Mouse (Mus musculus) CD8-positive naive resting alpha-beta T cell, adult 2 months (primary cell): ENCODE measurements at regions not wholly inside any gene's neighbourhood (a gene's known extent, or its start where the extent isn't known, plus 50 kb on each side); places are given as distances from the start of the nearest gene placed in this dataset.

Experiments used
- DNase-seq, 2 experiments: peaks; one replicate each; pipeline ENCODE4 v3.0.0; 2022; ENCODE audit warnings: low read depth in 2 of 2, low spot score in 2 of 2

DNA sequence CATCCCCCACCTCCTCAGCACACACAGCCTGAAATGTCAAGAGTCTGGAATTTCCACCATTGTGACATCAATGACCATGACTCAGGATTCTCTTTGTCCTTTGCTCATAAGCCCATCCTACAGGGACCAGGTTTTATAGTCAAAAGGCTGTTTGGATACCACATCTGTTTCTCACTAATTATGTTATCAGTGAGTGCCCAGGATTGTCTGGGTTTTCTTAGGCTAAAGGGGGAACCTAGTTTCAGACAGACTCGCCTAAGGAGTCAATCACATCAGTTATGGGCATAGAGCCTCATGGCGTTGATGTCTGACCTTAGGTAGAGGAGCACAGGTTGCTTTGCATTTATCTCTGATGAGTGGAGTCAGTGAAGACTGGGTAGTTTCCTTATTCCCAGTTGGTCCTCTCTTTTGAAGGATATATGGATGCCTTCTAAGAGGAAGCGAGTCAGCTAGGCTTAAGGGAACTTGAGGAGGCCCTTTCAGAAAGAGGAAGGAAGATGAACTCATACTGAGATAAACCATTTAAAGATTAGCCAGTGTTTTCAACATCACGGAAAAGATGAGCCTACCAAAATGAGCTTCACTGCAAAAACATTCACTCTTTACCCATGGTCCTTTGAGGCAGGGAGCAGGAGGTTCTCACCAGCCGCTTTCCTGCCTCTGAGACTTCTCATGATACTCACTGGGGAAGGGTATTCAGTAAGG, 143.8 kb upstream of the Tmem164 start:
- DNase-seq = no peak

DNA sequence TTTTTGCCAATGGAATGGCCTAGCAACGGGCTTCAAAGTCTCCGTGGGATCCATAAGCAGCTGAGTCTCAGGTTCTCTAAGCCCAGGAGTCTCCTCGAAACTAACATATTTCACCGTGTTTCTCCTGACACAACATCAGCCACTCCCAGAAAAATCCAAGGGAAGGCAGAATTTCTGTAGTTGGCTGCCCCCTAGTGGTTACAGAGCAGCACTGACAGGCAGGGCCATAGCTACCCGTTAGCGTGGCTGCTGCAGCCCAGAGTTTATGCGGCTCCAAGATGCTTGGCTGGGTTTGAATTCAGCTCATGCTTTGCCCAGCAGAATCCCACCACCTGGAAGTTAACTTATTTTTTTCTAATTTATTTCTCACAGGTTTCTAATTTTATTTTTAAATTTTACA, 140.9 kb upstream of the Tmem164 start:
- peak; percentile 6 to 31 for DNase-seq

DNA sequence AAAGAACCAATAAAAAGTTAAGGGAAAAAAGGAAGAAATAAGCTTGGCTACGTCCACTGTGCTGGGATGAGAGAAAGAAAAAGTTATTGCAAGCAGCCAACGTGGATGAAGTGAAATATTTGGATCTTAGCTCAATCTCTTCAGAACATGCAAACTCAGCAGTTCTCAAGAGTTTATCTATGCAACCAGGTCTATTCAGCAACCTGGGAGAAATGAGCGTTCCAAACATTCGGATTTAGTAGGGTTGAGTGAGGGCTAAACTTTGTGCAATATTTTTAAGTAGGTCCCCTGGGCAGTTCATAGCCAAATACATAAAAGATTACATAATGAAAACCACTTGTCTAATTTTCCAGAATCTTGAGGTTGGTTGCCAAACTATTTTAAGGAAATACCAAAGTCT, 129.0 kb upstream of the Tmem164 start:
- no peak for DNase-seq

DNA sequence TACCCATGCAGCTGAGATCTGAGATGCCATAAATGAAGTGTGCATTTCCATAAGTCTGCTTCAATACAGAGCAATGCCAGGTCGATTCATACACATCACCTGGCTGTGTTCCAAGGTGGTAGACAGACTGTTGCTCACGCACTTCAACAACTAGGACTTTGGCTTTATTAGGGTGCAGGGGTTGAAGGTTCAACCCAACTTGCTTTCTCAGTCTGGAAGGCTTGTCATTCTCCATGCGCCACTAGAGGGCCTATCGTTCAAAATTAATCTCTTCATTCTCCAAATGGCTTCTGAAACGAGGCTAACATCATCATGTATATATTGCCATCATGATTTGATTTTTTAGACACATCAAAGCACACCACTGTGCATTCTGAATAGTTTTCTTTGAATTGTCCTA, 127.0 kb upstream of the Tmem164 start:
- DNase-seq = peak in 1 of 2 experiments; percentile 14

DNA sequence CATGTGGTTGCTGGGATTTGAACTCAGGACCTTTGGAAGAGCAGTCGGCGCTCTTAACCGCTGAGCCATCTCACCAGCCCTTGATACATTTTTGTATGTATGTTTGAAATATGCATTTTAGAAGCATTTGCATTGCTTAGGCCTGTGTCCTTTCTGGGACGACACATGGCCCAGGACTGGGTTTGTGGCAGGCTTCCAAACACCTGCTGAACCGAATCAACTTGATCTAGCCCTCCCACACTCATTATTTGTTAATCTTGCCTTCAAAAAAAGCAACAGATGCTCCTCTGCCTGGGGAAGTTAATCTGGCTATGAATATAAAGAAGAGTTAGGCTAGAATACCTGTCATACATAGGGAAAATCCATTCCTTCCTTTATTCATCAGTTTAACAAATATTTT, 123.7 kb upstream of the Tmem164 start:
- DNase-seq = no peak

DNA sequence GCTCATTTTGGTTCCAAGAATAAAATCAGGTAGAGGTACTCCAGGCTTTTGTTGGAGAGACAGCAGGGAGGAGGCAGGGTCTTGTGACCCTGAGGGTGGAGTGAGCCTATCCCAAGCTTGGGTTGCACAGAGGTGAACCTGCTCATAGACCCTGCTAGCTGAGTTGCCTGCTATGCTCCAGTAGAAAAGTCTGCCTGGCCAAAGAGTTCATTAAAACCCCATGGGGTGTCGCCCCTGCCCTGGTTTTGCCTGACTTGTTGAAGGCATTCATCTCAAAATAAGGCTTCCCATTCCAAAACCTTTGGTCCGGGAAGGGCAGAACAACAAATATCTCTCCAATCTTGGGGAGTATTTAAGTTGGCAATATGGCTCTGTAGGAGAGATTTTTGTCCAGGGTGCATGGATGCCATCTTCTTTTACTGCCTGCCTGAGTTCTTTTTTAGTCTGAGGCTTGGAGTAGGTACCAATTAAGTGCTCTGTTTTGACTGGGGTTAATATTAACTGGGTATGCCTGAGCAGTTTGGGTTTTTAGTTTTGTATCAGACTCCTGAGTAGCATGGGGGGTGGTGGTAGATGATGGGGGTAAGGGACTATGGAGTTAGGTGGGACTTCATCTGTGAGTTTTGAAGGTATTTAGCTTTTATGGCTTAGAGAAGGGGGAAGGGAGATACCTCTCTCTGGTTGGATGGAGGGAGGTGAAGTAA, 120.8 kb upstream of the Tmem164 start:
- DNase-seq = no peak

DNA sequence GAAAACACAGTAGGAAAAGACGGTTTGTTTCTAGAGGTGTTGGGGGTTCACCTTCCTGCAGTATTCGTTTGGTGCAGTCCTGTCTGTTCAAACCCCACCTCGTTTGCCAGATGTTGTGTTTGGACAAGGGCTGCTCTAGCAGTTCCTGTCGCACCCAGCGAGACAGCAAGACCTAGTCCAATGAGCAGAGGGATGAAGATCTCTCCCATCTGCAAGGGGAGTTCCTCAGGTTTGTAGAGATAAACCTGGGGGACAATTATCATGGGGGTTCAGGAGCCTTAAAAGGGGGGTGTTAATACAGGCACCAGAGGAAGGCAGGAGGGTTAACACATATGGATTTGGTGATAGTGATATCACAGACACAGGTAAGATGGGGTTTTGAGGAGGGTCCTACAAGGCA, 119.4 kb upstream of the Tmem164 start:
- no peak for DNase-seq

DNA sequence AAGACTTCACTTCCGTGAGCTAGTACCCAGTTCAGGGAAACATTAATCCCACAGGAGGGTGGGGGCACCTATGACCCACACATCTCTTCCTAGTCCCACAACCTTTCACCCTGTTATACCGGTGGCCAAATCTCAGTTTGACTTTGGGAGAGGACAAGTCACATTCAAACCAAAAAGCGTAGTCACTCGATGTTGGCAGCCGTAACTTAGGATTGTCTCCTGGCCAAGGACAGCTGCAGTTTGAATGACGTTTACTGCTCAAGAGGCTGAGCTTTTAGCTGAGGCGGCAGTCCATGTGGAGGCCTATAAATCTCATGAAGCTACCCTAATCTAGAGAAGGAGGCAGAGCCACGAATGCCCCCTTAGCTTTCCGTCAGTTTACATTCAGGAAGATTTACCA, 117.0 kb upstream of the Tmem164 start:
- no peak for DNase-seq

DNA sequence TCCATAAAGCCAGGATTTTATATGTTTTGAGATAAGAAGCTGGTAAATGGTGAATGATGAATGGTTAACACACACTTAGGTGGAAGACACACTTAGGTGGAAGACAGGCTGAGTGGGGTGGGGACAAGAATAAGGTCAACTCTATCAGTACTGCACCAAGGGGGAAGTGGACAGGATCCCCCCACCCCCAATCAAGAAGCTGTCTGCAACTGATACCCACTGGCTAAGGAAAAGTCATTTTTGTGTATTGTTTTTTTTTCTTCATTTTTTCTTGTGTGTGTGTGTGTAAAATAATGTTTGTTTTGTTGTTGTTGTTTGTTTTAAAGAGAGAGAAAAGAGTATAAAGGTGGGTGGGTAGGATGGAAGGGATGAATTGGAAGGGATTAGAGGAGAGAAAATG, 109.4 kb upstream of the Tmem164 start:
- no peak for DNase-seq

DNA sequence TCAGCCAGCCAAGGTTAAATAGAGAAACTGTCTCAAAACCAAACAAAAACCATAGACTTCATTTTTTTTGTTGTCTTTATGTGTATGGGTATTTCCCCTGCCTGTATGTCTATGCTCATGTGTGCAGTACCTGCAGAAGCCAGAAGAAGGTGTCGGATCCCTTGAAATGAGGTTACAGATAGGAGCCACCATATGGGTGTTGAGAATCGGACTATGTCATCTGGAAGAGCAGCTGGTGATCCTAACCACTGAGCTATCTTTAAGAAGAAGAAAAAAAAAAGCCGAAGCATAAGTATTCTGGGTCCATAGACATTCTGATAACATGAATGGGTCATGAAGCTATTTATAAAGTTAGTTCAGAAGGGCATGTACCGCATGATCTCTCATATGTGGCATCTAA, 107.2 kb upstream of the Tmem164 start:
- no peak for DNase-seq

DNA sequence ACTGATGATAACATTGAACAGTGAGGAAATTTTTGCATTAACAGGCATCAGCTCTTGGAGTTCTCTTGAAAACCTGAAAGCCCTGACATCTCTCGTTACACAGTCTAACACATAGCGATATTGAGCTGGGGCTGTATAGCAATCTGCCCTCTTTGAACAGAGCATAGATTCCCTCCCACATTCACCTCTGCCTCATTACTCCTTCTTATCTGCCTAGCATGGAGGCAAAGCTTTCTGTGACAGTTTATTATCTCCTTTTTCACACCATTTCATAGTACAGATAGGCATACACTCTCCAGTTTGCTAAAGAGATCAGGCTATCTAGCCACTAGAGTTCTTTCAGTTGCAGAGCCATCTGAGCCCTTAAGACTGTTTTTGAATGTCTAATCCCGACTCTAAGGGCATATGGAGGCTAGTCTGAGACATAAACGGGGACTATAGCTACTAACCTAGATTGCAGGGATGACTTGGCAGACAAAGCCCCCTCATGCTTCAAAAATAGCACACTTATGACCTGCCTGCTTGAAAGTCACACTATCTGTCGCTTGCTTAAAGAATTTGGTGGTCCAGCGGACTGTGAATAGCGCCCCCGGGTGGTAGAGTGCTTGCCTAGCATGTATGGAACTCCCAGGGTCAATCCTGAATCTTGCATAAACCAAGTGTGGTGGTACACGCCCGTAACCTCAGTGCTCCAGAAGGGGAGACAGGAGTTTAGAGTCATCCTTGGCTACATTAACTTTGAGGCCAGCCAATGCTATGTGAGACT, 106.1 kb upstream of the Tmem164 start:
- no peak for DNase-seq

DNA sequence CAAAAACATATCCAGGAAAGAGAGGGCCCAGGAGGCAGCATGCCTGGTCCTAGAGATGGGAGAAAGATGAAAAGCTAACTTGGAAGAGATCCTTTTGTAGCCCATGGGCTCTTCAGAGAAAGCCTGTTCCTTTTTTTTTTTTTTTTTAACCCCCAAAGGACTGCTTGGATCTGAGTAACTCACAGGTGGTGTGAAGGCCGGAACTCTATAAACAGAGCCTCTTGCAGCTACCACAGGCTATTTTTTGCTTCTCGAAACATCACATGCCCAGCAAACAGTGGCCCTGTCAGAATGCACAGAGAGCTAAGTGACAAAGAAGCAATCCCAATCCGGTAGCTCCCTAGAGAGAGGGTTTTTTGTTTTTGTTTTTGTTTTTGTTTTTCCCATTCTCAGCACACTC, 105.1 kb upstream of the Tmem164 start:
- no peak for DNase-seq

DNA sequence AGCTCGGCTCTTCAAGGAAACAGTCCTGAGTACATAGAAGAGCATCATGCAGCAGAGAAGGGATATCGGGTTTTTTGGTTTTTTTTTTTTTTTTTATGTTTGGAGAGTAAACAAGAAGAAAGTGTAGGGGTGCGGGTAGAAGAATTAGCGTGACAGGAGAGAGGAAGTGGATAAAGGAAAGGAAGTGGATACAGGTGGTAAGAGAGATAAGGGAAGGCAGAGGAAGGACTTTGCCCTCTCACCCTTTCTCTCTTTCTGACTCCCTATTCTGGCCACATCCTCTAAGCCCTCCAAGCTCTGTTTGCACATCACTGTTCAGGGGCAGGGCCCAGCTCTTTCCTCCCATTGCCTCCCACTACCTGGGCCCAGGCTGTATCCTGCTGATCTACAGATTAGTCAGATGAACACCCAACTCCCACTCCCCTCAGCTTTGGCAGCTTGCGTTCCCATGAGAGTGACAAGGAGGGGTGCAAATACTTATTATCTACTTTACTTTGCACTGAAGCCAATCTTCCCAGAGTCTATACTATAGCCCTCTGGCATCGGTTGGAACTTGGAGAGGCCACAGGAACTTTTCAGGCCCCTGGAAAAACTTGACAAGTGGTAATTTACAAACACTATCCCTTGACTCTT, 103.6 kb upstream of the Tmem164 start:
- DNase-seq = no peak

DNA sequence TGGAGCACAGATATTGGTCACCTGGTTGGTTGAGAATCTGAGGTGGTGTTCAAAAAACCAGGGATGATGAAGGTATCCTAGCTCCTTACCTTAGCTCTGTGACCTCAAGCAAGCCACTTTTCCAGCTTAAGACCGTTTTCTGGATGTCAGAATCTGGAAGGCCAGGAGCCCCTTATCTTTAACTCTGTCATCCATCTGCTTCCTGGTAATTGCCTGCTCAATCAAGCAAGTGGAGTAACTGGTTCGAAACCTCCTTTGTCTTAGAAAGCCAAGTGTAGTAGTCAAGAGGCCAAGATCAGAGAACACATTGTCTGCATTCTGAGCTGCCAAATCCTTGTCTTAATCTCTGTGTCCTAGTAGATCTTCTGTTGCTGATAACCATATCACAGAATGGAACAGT, 95.9 kb upstream of the Tmem164 start:
- DNase-seq = no peak

DNA sequence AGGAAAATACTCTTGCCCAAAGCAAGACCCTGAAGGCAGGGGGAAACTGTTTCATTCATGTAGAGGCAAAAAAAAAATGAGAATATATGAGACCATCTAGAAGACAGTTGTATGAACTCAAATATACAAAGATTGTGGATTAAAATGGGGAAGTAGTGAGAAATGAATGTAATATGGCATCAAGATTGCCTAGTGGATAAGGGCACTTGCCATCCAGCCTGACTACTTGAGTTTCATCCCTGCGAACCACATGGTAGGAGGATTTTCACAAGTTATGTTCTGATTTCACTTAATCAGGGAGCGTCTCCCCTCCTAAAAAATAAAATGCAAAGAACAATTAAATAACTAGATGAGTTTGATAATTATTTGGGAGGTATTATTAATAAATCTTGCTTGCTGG, 81.8 kb upstream of the Tmem164 start:
- DNase-seq = no peak

DNA sequence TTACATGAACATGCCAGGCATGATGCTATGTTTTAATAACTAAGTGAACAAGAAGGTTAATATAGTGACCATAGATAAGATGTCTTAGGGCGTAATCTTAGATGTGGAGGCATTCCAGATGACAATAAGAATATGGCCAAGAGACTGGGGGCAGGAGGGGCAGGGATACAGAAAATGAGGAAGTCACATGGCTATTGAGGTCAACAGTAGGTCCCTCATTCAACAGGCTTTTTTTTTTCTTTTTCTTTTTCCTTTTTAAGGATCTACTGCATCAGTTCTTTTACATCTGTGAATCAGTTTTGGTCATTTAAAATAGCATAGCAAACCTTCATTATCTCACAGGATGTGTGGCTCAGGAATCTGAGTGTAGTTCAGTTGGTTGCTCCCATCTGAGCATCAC, 80.4 kb upstream of the Tmem164 start:
- DNase-seq = no peak

DNA sequence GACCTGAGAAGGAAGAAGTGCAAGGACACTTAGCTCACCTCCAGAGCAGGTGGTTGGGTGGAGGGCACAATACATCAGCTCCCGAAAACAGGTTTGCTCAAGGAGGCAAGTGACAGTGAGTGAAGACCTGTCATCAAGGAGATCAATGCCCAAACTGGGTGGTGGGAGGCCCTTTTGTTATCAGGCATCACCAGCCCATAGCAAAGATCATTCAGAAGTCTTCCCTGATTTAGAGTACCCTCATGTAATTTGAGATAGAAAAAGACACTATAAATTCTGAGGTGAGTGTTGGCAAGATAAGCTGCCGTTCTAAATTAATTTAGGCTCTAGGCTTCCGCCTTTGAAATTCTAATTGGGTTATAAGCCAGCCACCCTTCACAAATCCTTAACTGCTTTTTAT, 76.1 kb upstream of the Tmem164 start:
- DNase-seq = no peak

DNA sequence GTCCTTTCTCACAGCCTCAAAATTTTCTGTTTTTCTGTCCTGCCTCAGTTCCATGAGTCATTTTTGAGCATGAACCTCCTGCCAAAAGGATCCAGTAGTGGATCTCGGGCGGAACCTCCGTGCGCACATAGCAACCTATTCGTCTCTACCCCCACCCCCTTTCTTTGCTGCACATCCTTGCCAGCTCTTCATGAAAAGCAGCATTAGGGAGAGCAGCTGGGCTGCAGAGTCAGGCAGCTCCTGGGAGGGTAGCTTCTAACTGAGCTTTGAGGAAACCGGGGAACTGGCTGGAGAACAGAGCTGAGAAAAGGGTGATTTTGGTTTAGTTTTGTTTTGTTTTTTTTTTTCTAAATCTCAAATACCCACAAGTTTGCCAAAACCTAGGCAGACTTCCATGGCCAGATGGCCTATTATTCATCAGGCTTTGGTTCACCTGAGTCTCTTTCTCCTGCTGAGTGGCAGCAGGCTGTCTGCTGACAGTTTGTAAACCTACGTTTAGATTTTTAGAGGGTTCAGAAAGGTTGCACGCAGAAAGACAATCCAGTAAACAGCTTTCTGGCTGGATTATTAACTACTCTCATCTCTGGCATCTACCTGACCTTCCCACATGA, 74.5 kb upstream of the Tmem164 start:
- DNase-seq = no peak

DNA sequence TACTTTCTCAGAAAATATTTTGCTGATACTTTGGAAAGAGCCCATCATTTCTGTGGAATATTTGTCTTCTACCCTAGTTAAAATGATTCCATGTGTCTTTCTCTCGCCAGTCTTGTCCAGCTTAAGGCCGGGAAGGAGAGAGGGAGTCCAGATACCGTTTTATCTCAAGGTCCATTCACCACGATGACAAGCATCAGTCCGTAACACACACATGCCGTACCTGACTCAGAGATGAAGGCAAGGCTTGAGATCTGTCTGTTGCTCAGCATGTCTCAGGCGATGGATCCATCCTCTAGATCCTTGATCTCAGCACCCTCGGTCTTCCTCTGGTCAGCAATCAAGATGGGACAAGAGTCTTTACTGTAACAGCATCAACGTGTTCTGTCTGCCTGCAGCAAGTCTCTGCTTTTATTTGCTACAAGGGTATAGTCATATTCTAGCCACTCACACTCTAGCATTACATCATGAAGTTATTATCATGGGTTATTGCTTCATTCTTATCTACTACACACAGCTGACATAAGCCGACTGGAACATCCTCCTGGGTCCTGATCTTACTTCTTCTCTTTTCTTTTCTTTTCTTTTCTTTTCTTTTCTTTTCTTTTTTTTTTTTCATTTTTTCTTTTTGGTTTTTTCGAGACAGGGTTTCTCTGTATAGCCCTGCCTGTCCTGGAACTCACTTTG, 64.9 kb upstream of the Tmem164 start:
- DNase-seq = no peak

DNA sequence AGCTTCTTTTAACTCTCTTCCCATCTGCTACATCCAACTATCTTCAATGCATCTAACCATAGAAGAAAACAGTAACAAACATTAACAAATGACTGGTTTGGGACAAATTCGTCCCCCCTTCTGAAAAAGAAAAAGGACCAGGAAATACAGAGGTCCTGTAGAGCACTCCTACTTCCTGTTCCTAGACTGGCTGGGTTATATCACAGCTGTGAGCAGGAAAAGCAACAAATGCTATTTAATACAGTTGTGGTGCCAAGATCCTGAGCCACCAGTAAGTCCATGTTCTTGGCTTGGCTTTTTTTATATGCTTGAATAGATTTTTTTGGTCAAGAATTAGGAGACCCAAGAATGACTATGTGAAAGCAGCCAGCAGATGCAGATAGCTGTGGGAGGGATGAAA, 62.8 kb upstream of the Tmem164 start:
- no peak for DNase-seq

DNA sequence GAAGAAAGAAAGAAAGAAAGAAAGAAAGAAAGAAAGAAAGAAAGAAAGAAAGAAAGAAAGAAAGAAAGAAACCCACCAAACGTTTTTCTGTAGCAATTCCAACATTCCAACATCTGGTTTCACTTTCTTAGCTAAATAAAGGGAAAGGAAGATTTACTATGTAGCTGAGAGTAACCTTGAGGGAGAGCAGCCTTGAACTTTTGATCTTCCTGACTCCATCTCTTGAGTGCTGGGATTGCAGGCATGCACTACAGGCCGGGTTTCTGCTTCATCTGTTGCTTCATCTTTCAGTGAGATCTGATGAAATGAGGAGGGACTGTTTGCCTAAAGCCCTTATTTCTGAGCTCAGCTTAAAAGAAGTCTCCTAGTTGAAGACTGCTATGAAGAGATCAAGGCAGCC, 57.8 kb upstream of the Tmem164 start:
- DNase-seq = no peak
